Mouse (Mus musculus): ENCODE data around the gene Grk2. TPM values are rescaled to one million over a fixed set of nuclear protein-coding genes. Genes with fewer than 3 reads are reported as not detected.

The Grk2 gene
- 265 and 541 TPM in 2 replicates for polyA plus RNA-seq (2012; ENCODE audit: insufficient read depth, low replicate concordance)

DNA sequence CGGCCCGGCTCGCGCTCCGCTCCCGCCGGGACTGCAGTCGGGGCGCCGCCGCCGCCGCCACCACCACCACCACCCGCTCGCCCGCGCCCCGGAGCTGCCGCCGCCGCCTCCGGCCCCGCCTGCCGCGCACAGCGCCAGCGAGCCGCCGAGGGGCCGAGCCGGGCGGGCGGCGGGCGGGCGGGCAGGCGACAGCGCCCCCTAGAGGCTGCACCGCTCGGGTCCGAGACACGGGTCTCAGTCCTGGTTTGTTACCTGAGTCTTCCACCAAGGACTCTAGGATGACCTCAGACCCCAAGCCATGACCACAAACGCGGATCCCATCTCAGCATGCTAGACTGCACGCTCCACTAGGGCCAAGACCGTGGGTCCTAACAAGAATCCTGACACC is at the start of gene Grk2:
Grk2 (minus strand) TSS at position 33 of the 388 bp plus-strand sequence.
- Histone ChIP-seq H3K9me3 (no peaks in the 10 kb centered on the region), H3K4me3 (replicated peaks) (peak within 1 kb of the TSS; percentile 98), H3K4me1 (peaks cover 52% of the 10 kb centered on the region), H3K36me3 (replicated peaks; ENCODE audit: low read length) (peaks cover 15% of the 10 kb centered on the region), H3K27me3 (replicated peaks) (peaks cover 5% of the 10 kb centered on the region)
- TF ChIP-seq FLI1 (IDR thresholded peaks at IDR 0.05; ENCODE audit: low read length) (no peak), GATA1 (IDR thresholded peaks at IDR 0.05; ENCODE audit: borderline replicate concordance, low read length) (no peak)

DNA sequence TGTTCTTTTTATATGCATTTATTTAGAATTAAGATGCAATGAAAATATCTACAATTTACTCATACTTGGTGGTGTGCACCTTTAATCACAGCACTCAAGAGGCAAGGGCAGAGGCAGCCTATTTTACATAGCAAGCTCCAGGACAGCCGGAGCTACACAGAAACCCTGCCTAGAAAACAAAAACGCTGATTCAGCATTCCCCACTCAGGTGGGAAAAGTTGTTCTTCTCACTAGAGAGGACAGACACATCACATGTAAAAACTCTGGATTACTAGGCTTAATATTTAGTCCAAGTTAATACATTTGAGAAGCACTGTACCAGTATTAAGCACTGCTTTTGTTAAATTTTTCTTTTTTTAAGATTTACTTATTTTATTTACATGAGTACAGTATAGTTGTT is 43.4 kb upstream of the Grk2 start:
- Histone ChIP-seq H3K4me1 (no peaks in the 10 kb centered on the region), H3K4me3 (replicated peaks) (no peak overlapping the region), H3K27me3 (replicated peaks) (no peaks in the 10 kb centered on the region), H3K9me3 (no peaks in the 10 kb centered on the region), H3K36me3 (replicated peaks; ENCODE audit: low read length) (peaks cover 92% of the 10 kb centered on the region)
- no peak for TF ChIP-seq GATA1 (IDR thresholded peaks at IDR 0.05; ENCODE audit: borderline replicate concordance, low read length)
- no peak for TF ChIP-seq FLI1 (IDR thresholded peaks at IDR 0.05; ENCODE audit: low read length)

DNA sequence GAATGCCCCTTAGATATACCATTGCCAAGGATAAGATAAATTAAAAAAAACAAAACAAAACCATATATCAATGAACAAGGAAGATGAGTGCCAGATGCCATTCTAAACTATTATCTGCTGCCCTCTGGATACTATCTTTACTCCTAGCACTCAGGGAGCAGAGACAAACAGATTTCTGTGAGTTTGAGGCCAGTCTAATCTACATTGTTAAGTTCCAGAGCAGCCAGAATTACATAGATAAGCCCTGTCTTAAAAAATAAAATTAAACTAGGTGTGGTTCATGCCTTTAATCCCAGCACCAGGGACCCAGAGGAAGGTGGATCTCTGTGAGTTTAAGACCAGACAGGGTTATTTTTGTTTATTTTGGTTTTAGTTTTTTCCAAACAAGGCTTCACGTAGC is 40.5 kb upstream of the Grk2 start:
- H3K4me3 ChIP-seq (replicated peaks): no peak overlapping the region
- no peaks in the 10 kb centered on the region for H3K9me3 ChIP-seq
- no peaks in the 10 kb centered on the region for H3K27me3 ChIP-seq (replicated peaks)
- H3K36me3 ChIP-seq (replicated peaks; ENCODE audit: low read length): peaks cover 97% of the 10 kb centered on the region
- TF ChIP-seq FLI1 (IDR thresholded peaks at IDR 0.05; ENCODE audit: low read length) (no peak), GATA1 (IDR thresholded peaks at IDR 0.05; ENCODE audit: borderline replicate concordance, low read length) (no peak)
- H3K4me1 ChIP-seq: no peaks in the 10 kb centered on the region

DNA sequence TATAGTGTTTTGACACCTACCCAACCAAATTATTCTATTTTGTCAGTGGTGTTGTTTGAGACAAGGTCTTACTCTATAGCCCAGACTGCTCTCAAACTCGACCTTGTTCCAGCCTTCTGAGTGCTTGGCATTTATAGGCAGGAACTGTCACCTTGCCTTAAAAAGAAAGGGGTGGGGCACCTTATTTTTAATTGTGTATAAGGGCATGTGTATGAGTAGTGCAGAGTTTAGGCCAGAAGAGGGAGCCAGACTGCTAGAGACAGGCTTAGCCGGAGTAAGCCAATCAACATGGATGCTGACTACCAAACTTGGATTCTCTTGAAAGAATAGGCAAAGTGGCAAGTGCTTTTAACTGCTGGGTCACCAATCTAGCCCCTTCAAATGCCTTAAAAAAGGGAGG is 32.1 kb upstream of the Grk2 start:
- H3K27me3 ChIP-seq (replicated peaks): no peaks in the 10 kb centered on the region
- no peak overlapping the region for H3K4me3 ChIP-seq (replicated peaks)
- H3K4me1 ChIP-seq: peaks cover 22% of the 10 kb centered on the region
- peaks cover 71% of the 10 kb centered on the region for H3K36me3 ChIP-seq (replicated peaks; ENCODE audit: low read length)
- no peaks in the 10 kb centered on the region for H3K9me3 ChIP-seq
- TF ChIP-seq FLI1 (IDR thresholded peaks at IDR 0.05; ENCODE audit: low read length) (no peak), GATA1 (IDR thresholded peaks at IDR 0.05; ENCODE audit: borderline replicate concordance, low read length) (no peak)

DNA sequence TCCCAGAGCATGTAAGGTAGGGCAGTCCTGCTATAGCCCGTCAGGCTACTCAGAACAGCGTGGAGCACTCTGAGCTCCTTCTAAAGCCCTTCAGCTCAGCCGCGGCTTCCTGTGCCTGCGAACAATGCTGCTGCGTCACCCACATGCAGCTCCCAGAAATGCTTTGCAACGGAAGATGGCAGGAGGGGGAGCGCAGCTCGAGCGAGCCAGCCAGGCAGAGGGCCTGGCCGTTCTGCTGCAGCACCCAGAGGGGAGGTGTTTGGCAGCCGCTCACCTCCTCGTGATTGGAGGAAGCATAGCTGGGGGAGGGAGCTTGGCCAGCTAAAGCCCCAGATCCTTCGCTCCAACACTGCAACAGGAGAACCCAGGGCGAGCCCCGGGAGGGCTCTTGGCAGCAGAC is 27.8 kb upstream of the Grk2 start:
- peaks cover 62% of the 10 kb centered on the region for H3K36me3 ChIP-seq (replicated peaks; ENCODE audit: low read length)
- no peaks in the 10 kb centered on the region for H3K27me3 ChIP-seq (replicated peaks)
- H3K4me1 ChIP-seq: peaks cover 49% of the 10 kb centered on the region
- peak overlapping the region; percentile 95 for H3K4me3 ChIP-seq (replicated peaks)
- TF ChIP-seq FLI1 (IDR thresholded peaks at IDR 0.05; ENCODE audit: low read length) (no peak), GATA1 (IDR thresholded peaks at IDR 0.05; ENCODE audit: borderline replicate concordance, low read length) (no peak)
- no peaks in the 10 kb centered on the region for H3K9me3 ChIP-seq

DNA sequence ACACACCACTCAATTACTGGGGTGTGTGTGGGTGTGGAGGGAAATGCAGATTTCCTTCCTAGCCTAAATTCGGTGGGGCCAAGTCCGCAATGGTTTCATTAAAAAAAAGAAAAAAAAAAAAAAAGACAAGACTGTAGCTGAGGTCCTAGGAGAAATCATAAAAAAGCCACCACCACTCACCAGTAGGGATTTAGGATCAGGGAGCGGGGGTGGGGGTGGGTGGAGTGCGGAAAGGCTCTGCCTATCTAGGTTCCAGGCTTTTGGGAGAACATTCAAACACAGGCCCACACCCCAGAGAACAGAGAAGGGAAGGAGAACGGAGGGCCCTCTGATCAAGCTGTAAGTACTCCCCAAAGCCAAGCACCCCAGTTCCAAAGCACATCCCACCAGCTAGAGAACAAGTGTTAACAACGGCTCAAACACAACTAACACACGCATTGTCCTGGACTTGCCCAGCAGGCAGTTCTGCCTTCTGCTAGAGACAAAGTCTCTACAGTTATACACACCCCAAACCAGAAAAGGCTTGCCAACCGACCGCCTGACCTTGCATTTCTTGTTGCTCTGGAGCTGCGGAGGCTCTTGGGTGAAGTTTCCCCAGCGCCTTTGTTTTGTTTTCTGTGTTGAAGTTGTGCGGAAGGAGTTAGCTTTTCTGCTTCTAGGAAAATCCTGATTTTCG is 27.2 kb upstream of the Grk2 start:
- no peak for TF ChIP-seq FLI1 (IDR thresholded peaks at IDR 0.05; ENCODE audit: low read length)
- TF ChIP-seq GATA1 (IDR thresholded peaks at IDR 0.05; ENCODE audit: borderline replicate concordance, low read length): no peak

DNA sequence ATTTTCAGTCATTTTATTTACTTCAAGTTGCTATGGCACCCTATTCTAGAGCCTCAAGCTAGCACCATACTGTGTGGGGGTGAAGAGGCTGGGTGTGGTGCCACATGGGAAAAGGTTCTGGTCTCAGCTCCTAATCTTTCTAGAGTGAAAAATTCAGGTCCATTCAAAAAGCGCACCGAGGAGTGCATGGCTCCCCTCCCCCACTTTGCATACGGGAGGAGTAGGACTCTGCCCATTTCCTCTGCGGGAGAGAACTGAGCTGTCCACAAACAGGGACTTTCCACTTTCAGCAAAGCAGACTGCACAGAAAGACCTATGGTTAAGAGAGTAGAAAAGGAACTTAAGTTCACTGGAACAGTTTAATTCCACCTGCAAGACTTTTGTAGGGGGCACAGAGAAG is 26.6 kb upstream of the Grk2 start:
- Histone ChIP-seq H3K4me3 (replicated peaks) (peak overlapping the region; percentile 95), H3K36me3 (replicated peaks; ENCODE audit: low read length) (peaks cover 64% of the 10 kb centered on the region), H3K4me1 (peaks cover 45% of the 10 kb centered on the region), H3K27me3 (replicated peaks) (no peaks in the 10 kb centered on the region), H3K9me3 (no peaks in the 10 kb centered on the region)
- no peak for TF ChIP-seq FLI1 (IDR thresholded peaks at IDR 0.05; ENCODE audit: low read length)
- TF ChIP-seq GATA1 (IDR thresholded peaks at IDR 0.05; ENCODE audit: borderline replicate concordance, low read length): no peak

More for the DNA sequence above, 27.2 kb upstream of the Grk2 start:
- Histone ChIP-seq H3K4me3 (replicated peaks) (peak overlapping the region; percentile 95), H3K4me1 (peaks cover 49% of the 10 kb centered on the region), H3K9me3 (no peaks in the 10 kb centered on the region), H3K27me3 (replicated peaks) (no peaks in the 10 kb centered on the region), H3K36me3 (replicated peaks; ENCODE audit: low read length) (peaks cover 64% of the 10 kb centered on the region)

DNA sequence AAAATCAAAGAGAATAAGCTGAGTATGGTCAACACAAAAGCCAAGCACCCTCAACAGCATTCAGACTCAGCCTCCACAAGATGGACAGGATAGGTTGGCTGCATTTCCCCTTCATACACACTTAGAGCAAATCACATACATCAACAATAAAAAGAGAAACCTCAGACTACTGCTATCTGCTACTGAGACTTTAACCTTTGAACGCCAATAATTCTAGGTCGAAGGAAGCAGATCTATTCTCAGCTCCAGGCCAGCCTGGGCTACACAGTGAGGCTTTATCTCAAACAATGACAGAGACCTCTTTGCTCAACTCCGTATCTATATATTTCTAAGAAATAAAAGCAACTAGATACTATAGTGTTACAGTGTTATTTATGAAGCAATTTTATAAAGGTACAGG is 25.3 kb upstream of the Grk2 start:
- Histone ChIP-seq H3K36me3 (replicated peaks; ENCODE audit: low read length) (peaks cover 65% of the 10 kb centered on the region), H3K27me3 (replicated peaks) (no peaks in the 10 kb centered on the region), H3K9me3 (no peaks in the 10 kb centered on the region), H3K4me1 (peaks cover 46% of the 10 kb centered on the region), H3K4me3 (replicated peaks) (no peak overlapping the region)
- no peak for TF ChIP-seq FLI1 (IDR thresholded peaks at IDR 0.05; ENCODE audit: low read length)
- TF ChIP-seq GATA1 (IDR thresholded peaks at IDR 0.05; ENCODE audit: borderline replicate concordance, low read length): no peak

DNA sequence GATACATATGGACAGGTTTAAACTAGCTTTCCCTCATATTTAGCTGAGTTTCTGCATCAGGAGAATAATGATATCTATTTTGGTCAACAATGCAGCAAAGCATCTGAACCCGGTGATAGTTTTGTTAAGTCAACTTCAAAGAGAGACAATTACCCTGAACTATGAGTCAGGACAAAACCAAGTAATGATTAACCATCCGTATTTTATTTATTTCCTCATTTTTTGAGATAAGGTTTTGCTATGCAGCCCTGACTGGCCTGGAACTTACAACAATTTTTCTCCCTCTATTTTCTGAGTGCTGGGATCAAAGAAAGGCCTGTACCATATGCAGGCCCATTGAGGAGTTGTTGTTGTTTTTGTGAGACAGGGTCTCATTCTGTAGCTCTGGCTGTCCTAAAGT is 24.6 kb upstream of the Grk2 start:
- peaks cover 50% of the 10 kb centered on the region for H3K4me1 ChIP-seq
- no peaks in the 10 kb centered on the region for H3K9me3 ChIP-seq
- H3K27me3 ChIP-seq (replicated peaks): no peaks in the 10 kb centered on the region
- H3K36me3 ChIP-seq (replicated peaks; ENCODE audit: low read length): peaks cover 71% of the 10 kb centered on the region
- TF ChIP-seq GATA1 (IDR thresholded peaks at IDR 0.05; ENCODE audit: borderline replicate concordance, low read length): no peak
- no peak for TF ChIP-seq FLI1 (IDR thresholded peaks at IDR 0.05; ENCODE audit: low read length)
- no peak overlapping the region for H3K4me3 ChIP-seq (replicated peaks)

DNA sequence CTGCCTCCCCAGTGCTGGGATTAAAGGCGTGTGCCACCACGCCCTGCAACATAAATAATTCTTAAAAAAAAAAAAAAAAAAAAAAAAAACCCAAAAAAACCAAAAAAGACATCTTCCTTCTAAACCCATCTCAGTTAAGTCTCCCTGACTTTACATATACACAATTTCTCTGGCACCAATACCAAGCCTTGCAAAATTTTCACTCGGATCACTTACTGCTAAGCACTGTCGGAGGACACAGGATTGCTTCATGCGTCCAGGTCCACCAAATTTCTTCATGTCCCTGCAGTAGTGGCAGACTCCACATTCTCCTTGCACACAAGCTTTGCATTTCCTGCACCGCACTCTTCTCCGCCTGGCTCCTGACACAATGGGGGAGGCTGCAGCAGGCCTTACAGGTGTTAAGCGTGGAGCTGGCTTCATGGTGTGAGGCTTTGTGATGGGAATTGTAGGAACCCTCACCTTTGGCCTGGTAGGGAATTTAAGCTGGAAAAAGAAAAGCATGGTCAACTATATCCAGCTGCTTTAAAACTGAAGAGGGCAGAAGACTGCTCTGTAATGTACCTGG is 22.8 kb upstream of the Grk2 start:
- Histone ChIP-seq H3K36me3 (replicated peaks; ENCODE audit: low read length) (peaks cover 82% of the 10 kb centered on the region), H3K4me1 (peaks cover 36% of the 10 kb centered on the region), H3K9me3 (no peaks in the 10 kb centered on the region), H3K27me3 (replicated peaks) (no peaks in the 10 kb centered on the region), H3K4me3 (replicated peaks) (no peak overlapping the region)
- TF ChIP-seq FLI1 (IDR thresholded peaks at IDR 0.05; ENCODE audit: low read length) (no peak), GATA1 (IDR thresholded peaks at IDR 0.05; ENCODE audit: borderline replicate concordance, low read length) (no peak)

Data from megakaryocyte, embryonic 14.5 days (primary cell).